In the genomic region with DNA sequence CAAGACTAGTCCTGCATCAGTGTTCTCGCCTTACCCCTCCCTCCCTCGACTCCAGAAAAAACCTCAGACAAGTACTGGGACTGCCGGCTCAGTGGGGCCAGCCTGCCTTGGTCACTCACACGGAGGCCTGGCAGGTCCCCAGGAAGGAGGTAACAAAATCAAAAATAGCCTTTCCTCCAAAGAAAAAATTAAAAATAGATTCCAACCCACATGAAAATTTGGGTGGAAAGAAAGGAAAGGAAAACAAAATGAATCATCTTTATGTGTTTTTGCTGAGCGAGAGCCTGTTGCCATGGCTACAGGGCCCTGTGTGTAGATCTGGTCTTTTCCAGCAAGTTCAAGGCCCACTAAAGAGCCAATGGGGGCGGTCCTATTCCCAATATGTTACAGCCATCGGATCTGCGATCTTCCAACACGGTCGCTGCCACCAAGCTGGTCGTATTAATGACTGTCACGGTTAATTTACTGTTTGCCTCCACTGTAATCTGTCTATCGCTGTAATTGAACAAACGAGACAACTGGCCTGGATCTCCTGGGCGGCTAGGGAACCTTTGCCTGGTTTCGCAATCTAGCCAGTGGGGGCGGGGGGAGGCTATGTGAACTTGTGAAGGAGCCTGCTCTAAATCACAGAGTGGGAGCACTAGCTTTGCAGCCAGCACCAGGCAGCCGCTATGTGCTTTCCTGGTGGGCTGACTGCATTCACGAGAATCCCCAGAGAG, we compare ENCODE assay signal across 8 mouse cellular contexts.
DNase-seq lines count a peak whose midpoint lies in the region; ATAC-seq and TF ChIP-seq lines count a peak whose summit lies in the region.
"Had no signal": no experiment of that assay in that cellular context is flagged by ENCODE, and none has a peak within 500 bp of the region (broad histone marks: within the 10 kb centered on the region; RNA-seq: fewer than 3 reads in every experiment).

No protein-coding gene starts in this region.

- no peak for TF ChIP-seq POLR2A in kidney, adult 2 months (IDR thresholded peaks at IDR 0.05; ENCODE audit: low read depth, low read length)

- no peaks in the 10 kb centered on the region for H3K36me3 ChIP-seq in kidney, adult 2 months (ENCODE audit: control insufficient read depth, insufficient read depth, low read length)
- no peaks in the 10 kb centered on the region for H3K36me3 ChIP-seq in lung, embryonic 14.5 days (ENCODE audit: insufficient read depth)
- H3K36me3 ChIP-seq: limb, embryonic 12.5 days had no signal

- no peaks in the 10 kb centered on the region for H3K4me1 ChIP-seq in kidney, adult 2 months (ENCODE audit: control insufficient read depth, insufficient read depth, low read length)
- no peaks in the 10 kb centered on the region for H3K4me1 ChIP-seq in lung, embryonic 14.5 days (ENCODE audit: insufficient read depth)

- H3K9me3 ChIP-seq in lung, embryonic 14.5 days (ENCODE audit: low read depth, low read length): no peaks in the 10 kb centered on the region
- H3K9me3 ChIP-seq: limb, embryonic 12.5 days had no signal

- H3K4me2 ChIP-seq in lung, embryonic 14.5 days: 0 out of 2 replicates have a peak overlapping the region, but pooled peaks have one; percentile 25
- H3K4me2 ChIP-seq: limb, embryonic 12.5 days had no signal

- peak; percentile 85; the same call in 1 of the 2 replicates for ATAC-seq in lung, embryonic 14.5 days (ENCODE audit: insufficient read depth)

- 33% methylated on average over 19 of the region's 19 CpGs for WGBS in kidney, adult 2 months
- WGBS in lung, embryonic 14.5 days: 37% methylated on average over 19 of the region's 19 CpGs

- no peak overlapping the region for H3K9ac ChIP-seq in lung, embryonic 14.5 days
- H3K9ac ChIP-seq: limb, embryonic 12.5 days had no signal

- H3K4me3 ChIP-seq in kidney, adult 2 months (ENCODE audit: insufficient read depth, low read depth, low read length): no peak overlapping the region
- H3K4me3 ChIP-seq in lung, embryonic 14.5 days (ENCODE audit: low read depth, low read length): no peak overlapping the region
- H3K4me3 ChIP-seq: limb, embryonic 12.5 days had no signal

- TF ChIP-seq CTCF in kidney, adult 2 months (conservative IDR thresholded peaks at IDR 0.05; ENCODE audit: insufficient read depth, insufficient read length, low read depth, low read length): no peak
- TF ChIP-seq CTCF in lung, embryonic 14.5 days (IDR thresholded peaks at IDR 0.05; ENCODE audit: low read depth): no peak

- peak; percentile 36 for DNase-seq in MN1 (ENCODE audit: low spot score)
- peak; percentile 40 to 41 for DNase-seq in adrenal gland, adult 18-20 months (ENCODE audit: low spot score in 2 of 2)
- peak; percentile 26 to 33 for DNase-seq in gastrocnemius, adult 8-10 months (ENCODE audit: low spot score in 2 of 2)
- peak; percentile 56 for DNase-seq in kidney, adult 2 months
- peak; percentile 78 for DNase-seq in lung, embryonic 14.5 days
- peak; percentile 35 for DNase-seq in right cerebral cortex, postnatal 25 days
- no peak for DNase-seq in spleen, adult 12 weeks (ENCODE audit: low spot score)

- H3K27me3 ChIP-seq in kidney, adult 2 months (replicated peaks; ENCODE audit: control insufficient read depth, insufficient read depth, low read length): no peaks in the 10 kb centered on the region
- H3K27me3 ChIP-seq in lung, embryonic 14.5 days (ENCODE audit: insufficient read depth, low read length): no peaks in the 10 kb centered on the region

- peak overlapping the region; percentile 35; the same call in 1 of the 2 replicates for H3K27ac ChIP-seq in kidney, adult 2 months (ENCODE audit: insufficient read depth, low read depth, low read length)
- peak overlapping the region; percentile 63 for H3K27ac ChIP-seq in lung, embryonic 14.5 days (ENCODE audit: low read depth)
- H3K27ac ChIP-seq: limb, embryonic 12.5 days had no signal
